Mouse (Mus musculus): ENCODE results near the gene Klhl3. TPM values are rescaled to one million over a fixed set of nuclear protein-coding genes. Genes with fewer than 3 reads are reported as not detected.

The Klhl3 gene
- polyA plus RNA-seq, 1 experiment from 2014 or later, result 1.8 TPM

DNA sequence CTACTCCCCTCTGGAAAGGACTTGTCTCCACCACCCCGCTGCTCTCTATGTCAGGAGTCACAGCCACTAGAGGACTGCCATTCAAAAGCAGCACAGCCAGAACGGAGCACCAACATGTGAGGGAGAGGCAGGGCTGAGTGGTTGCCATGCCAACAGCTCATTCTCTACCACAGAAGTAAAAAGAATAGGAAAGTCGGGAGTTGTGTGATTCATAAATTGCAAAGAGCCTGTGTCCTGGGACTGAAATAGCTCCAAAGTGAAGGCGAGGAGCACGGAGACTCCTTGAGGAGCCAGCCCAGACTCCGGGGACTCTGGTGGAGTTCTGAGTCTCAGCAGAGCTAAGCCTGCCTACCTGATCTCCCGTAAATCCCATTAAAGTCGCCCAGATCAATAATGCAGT, 22.7 kb downstream of the Klhl3 start:
- no peak overlapping the region for H3K9ac ChIP-seq (replicated peaks; ENCODE audit: low read length)
- H3K4me1 ChIP-seq (ENCODE audit: control insufficient read depth, insufficient read depth, low read length), result no peaks in the 10 kb centered on the region
- no peak overlapping the region for H3K4me3 ChIP-seq (ENCODE audit: low read depth, low read length)
- no peak overlapping the region for H3K4me2 ChIP-seq (ENCODE audit: low read depth, low read length)
- no peaks in the 10 kb centered on the region for H3K36me3 ChIP-seq (replicated peaks; ENCODE audit: control insufficient read depth, insufficient read depth, low read depth, low read length)
- H3K9me3 ChIP-seq (replicated peaks; ENCODE audit: control insufficient read depth, low read length), result no peaks in the 10 kb centered on the region
- ATAC-seq (replicated peaks; ENCODE audit: insufficient number of reproducible peaks, low FRiP score, low TSS enrichment, low read depth), result no peak
- 39% methylated on average over 8 of the region's 8 CpGs for WGBS
- peak; percentile 35 for DNase-seq (ENCODE audit: low spot score)
- no peaks in the 10 kb centered on the region for H3K27me3 ChIP-seq (ENCODE audit: control insufficient read depth, insufficient read depth, low read length)
- no peak overlapping the region for H3K27ac ChIP-seq (replicated peaks; ENCODE audit: low read depth, low read length)

DNA sequence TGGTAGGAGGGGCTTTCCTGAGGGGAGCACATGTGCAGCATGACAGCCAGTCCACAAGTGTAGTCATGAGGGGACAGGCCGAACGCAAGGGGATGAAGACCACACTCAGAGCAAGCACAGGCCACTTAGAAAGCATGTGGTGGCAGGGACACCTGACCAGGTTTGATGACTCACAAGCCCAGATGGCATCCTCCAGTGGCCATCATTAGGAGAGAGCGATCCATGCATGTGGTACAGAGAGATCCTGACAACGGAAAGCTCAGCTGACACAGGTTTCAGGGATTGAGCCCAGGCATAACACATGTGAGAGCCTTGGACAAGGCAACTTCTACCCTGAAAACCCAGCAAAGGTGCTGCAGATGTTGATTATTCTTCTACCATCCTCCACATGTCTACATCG, 29.0 kb downstream of the Klhl3 start:
- DNase-seq (ENCODE audit: low spot score), result no peak
- no peak overlapping the region for H3K4me2 ChIP-seq (ENCODE audit: low read depth, low read length)
- H3K9ac ChIP-seq (replicated peaks; ENCODE audit: low read length), result no peak overlapping the region
- no peaks in the 10 kb centered on the region for H3K4me1 ChIP-seq (ENCODE audit: control insufficient read depth, insufficient read depth, low read length)
- no peaks in the 10 kb centered on the region for H3K36me3 ChIP-seq (replicated peaks; ENCODE audit: control insufficient read depth, insufficient read depth, low read depth, low read length)
- no peaks in the 10 kb centered on the region for H3K27me3 ChIP-seq (ENCODE audit: control insufficient read depth, insufficient read depth, low read length)
- no peak overlapping the region for H3K4me3 ChIP-seq (ENCODE audit: low read depth, low read length)
- ATAC-seq (replicated peaks; ENCODE audit: insufficient number of reproducible peaks, low FRiP score, low TSS enrichment, low read depth), result no peak
- H3K27ac ChIP-seq (replicated peaks; ENCODE audit: low read depth, low read length), result no peak overlapping the region
- H3K9me3 ChIP-seq (replicated peaks; ENCODE audit: control insufficient read depth, low read length), result no peaks in the 10 kb centered on the region
- 93% methylated on average over 5 of the region's 5 CpGs for WGBS

DNA sequence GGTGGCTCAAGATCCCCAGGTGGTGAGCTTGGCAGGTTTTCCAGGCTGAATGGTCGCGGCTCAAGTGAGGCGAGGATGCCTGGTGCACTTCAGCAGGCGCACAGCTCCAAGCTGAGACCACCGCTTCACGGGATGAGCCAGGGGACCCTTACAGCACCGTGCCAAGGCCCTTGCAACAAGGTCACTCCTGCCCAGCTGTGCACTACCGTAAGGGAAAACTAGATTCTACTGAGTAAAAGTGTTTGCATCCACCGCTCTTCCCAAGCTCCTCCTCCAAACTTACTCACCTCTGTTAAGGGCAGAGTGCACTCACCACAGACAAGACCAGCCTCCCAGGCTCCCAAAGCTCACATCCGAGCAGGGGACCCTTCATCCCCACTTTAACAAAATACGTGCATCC, 29.9 kb downstream of the Klhl3 start:
- no peaks in the 10 kb centered on the region for H3K9me3 ChIP-seq (replicated peaks; ENCODE audit: control insufficient read depth, low read length)
- H3K27me3 ChIP-seq (ENCODE audit: control insufficient read depth, insufficient read depth, low read length), result no peaks in the 10 kb centered on the region
- no peaks in the 10 kb centered on the region for H3K4me1 ChIP-seq (ENCODE audit: control insufficient read depth, insufficient read depth, low read length)
- H3K4me2 ChIP-seq (ENCODE audit: low read depth, low read length), result no peak overlapping the region
- no peak overlapping the region for H3K9ac ChIP-seq (replicated peaks; ENCODE audit: low read length)
- H3K36me3 ChIP-seq (replicated peaks; ENCODE audit: control insufficient read depth, insufficient read depth, low read depth, low read length), result no peaks in the 10 kb centered on the region
- H3K4me3 ChIP-seq (ENCODE audit: low read depth, low read length), result no peak overlapping the region
- DNase-seq (ENCODE audit: low spot score), result no peak
- H3K27ac ChIP-seq (replicated peaks; ENCODE audit: low read depth, low read length), result no peak overlapping the region
- no peak for ATAC-seq (replicated peaks; ENCODE audit: insufficient number of reproducible peaks, low FRiP score, low TSS enrichment, low read depth)
- WGBS, result 81% methylated on average over 11 of the region's 11 CpGs

DNA sequence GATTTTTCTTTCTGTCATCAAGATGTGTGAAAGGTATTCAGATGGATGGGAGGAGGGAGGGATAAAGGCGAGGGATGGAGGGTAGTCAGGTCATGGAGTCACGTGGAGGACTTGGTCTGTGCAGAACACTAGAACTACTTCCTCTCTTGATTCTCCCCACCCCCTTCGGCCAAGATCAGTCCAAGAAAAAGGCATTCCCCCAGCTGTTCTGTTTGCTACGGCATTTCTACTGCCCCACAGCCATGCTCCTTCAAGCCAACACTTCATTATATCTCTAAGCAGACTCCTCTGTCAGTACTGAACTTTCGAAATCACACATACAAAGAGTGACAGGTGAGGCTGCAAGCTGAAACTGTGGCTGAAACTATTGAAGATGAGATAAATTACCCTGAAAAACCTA, 30.3 kb downstream of the Klhl3 start:
- no peak overlapping the region for H3K9ac ChIP-seq (replicated peaks; ENCODE audit: low read length)
- H3K9me3 ChIP-seq (replicated peaks; ENCODE audit: control insufficient read depth, low read length), result no peaks in the 10 kb centered on the region
- 61% methylated on average over 5 of the region's 5 CpGs for WGBS
- no peak overlapping the region for H3K4me3 ChIP-seq (ENCODE audit: low read depth, low read length)
- no peaks in the 10 kb centered on the region for H3K4me1 ChIP-seq (ENCODE audit: control insufficient read depth, insufficient read depth, low read length)
- H3K36me3 ChIP-seq (replicated peaks; ENCODE audit: control insufficient read depth, insufficient read depth, low read depth, low read length), result no peaks in the 10 kb centered on the region
- ATAC-seq (replicated peaks; ENCODE audit: insufficient number of reproducible peaks, low FRiP score, low TSS enrichment, low read depth), result no peak
- H3K27ac ChIP-seq (replicated peaks; ENCODE audit: low read depth, low read length), result no peak overlapping the region
- DNase-seq (ENCODE audit: low spot score), result no peak
- H3K4me2 ChIP-seq (ENCODE audit: low read depth, low read length), result no peak overlapping the region
- H3K27me3 ChIP-seq (ENCODE audit: control insufficient read depth, insufficient read depth, low read length), result no peaks in the 10 kb centered on the region

DNA sequence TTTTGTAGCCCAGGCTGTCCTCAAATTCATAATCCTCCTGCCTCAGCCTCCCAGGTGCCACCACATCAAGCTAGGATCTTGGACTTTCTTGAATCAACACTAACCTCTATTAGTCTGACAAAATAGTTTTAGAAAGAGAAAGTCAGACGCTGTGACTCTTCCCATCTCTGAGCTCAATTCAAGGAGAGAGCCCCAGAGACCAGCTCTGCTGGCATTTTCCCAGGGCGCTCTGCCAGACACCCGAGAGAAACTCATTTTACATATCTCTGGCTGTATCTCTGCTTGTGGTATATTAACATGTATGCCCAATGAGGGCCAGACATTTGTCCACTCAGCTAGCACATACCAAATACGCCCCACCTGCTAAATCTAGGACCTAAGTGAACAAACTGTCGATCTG, 35.0 kb downstream of the Klhl3 start:
- H3K27ac ChIP-seq (replicated peaks; ENCODE audit: low read depth, low read length), result no peak overlapping the region
- no peaks in the 10 kb centered on the region for H3K4me1 ChIP-seq (ENCODE audit: control insufficient read depth, insufficient read depth, low read length)
- DNase-seq (ENCODE audit: low spot score) (no peak), ATAC-seq (replicated peaks; ENCODE audit: insufficient number of reproducible peaks, low FRiP score, low TSS enrichment, low read depth) (no peak)
- no peak overlapping the region for H3K9ac ChIP-seq (replicated peaks; ENCODE audit: low read length)
- WGBS, result 85% methylated on average over 5 of the region's 5 CpGs
- H3K9me3 ChIP-seq (replicated peaks; ENCODE audit: control insufficient read depth, low read length), result no peaks in the 10 kb centered on the region
- no peaks in the 10 kb centered on the region for H3K36me3 ChIP-seq (replicated peaks; ENCODE audit: control insufficient read depth, insufficient read depth, low read depth, low read length)
- no peak overlapping the region for H3K4me3 ChIP-seq (ENCODE audit: low read depth, low read length)
- no peaks in the 10 kb centered on the region for H3K27me3 ChIP-seq (ENCODE audit: control insufficient read depth, insufficient read depth, low read length)
- H3K4me2 ChIP-seq (ENCODE audit: low read depth, low read length), result no peak overlapping the region

DNA sequence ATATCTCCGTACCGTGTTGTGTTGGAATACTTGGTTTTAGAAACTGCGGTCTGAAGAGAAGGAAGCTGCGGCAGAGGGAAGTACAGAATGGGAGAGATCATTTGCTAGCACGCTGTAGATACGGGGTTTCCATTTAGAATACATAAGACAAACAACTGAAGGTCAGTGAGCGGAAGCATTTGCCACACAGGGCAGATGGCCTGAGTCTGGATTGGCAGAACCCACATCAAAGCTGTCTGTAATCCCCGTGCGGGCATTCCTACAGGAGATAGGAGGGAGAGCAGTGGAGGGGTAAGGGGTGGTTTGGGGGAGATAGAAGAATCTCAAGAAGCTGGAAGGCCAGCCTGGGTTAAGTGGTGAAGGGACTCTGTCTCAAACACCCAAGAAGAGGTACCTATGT, 38.5 kb downstream of the Klhl3 start:
- ATAC-seq (replicated peaks; ENCODE audit: insufficient number of reproducible peaks, low FRiP score, low TSS enrichment, low read depth), result no peak
- WGBS, result 87% methylated on average over 9 of the region's 9 CpGs

DNA sequence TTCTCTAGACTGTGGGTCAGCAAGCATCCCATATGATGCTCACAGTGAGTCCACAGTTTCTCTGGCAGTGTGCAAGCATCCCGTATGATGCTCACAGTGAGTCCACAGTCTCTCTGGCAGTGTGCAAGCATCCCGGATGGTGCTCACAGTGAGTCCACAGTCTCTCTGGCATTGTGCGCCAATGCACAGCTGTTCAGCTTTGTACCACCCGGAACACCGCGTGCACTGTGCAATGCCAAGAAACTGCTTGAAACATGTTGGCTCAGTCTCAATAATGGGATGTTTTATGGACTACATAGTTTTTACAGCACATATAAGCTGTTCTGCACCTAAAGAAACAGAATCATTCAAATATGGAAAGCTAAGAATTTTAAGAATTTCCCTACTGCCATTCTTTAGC, 38.9 kb downstream of the Klhl3 start:
- Histone ChIP-seq H3K4me1 (ENCODE audit: control insufficient read depth, insufficient read depth, low read length) (no peaks in the 10 kb centered on the region), H3K9ac (replicated peaks; ENCODE audit: low read length) (no peak overlapping the region), H3K4me3 (ENCODE audit: low read depth, low read length) (no peak overlapping the region), H3K27me3 (ENCODE audit: control insufficient read depth, insufficient read depth, low read length) (no peaks in the 10 kb centered on the region), H3K36me3 (replicated peaks; ENCODE audit: control insufficient read depth, insufficient read depth, low read depth, low read length) (no peaks in the 10 kb centered on the region), H3K4me2 (ENCODE audit: low read depth, low read length) (no peak overlapping the region), H3K27ac (replicated peaks; ENCODE audit: low read depth, low read length) (no peak overlapping the region), H3K9me3 (replicated peaks; ENCODE audit: control insufficient read depth, low read length) (no peaks in the 10 kb centered on the region)
- ATAC-seq (replicated peaks; ENCODE audit: insufficient number of reproducible peaks, low FRiP score, low TSS enrichment, low read depth) (no peak), DNase-seq (ENCODE audit: low spot score) (no peak)
- WGBS, result 91% methylated on average over 6 of the region's 6 CpGs

More for the DNA sequence above, 38.5 kb downstream of the Klhl3 start:
- Histone ChIP-seq H3K27ac (replicated peaks; ENCODE audit: low read depth, low read length) (no peak overlapping the region), H3K9me3 (replicated peaks; ENCODE audit: control insufficient read depth, low read length) (no peaks in the 10 kb centered on the region), H3K4me2 (ENCODE audit: low read depth, low read length) (no peak overlapping the region), H3K36me3 (replicated peaks; ENCODE audit: control insufficient read depth, insufficient read depth, low read depth, low read length) (no peaks in the 10 kb centered on the region), H3K27me3 (ENCODE audit: control insufficient read depth, insufficient read depth, low read length) (no peaks in the 10 kb centered on the region), H3K4me3 (ENCODE audit: low read depth, low read length) (no peak overlapping the region), H3K4me1 (ENCODE audit: control insufficient read depth, insufficient read depth, low read length) (no peaks in the 10 kb centered on the region), H3K9ac (replicated peaks; ENCODE audit: low read length) (no peak overlapping the region)
- no peak for DNase-seq (ENCODE audit: low spot score)

DNA sequence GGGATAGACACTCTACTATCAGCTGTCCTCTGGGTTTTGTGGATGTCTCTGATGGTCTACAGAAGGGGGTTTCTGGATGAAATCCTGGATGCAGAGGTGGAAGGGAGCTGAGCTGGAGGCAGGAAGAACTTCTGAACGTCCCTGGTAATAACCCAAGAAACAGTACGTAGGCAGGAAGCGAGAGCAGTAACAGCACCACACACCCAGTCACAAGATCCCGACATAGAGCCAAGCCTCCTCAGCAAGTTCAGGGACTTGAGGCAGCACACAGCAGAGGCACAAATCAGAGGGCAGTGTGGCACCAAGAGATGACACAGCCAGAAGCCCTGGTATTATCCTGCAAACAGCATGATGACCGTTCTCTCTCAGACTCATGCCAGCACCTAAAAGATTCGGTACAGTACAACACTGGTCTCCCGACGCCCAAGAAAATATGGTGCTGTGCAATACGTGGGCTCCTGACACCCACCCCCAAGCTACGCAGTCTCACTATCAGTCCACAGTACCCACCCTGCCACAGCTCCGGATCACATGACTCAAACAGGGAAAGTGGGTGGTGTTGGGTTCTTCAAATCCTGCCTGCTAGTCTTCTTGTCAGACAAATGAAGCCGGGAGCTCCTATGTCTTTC, 40.0 kb downstream of the Klhl3 start:
- Histone ChIP-seq H3K9me3 (replicated peaks; ENCODE audit: control insufficient read depth, low read length) (no peaks in the 10 kb centered on the region), H3K27ac (replicated peaks; ENCODE audit: low read depth, low read length) (no peak overlapping the region), H3K9ac (replicated peaks; ENCODE audit: low read length) (no peak overlapping the region), H3K36me3 (replicated peaks; ENCODE audit: control insufficient read depth, insufficient read depth, low read depth, low read length) (no peaks in the 10 kb centered on the region), H3K4me2 (ENCODE audit: low read depth, low read length) (no peak overlapping the region), H3K4me1 (ENCODE audit: control insufficient read depth, insufficient read depth, low read length) (no peaks in the 10 kb centered on the region), H3K27me3 (ENCODE audit: control insufficient read depth, insufficient read depth, low read length) (no peaks in the 10 kb centered on the region), H3K4me3 (ENCODE audit: low read depth, low read length) (no peak overlapping the region)
- ATAC-seq (replicated peaks; ENCODE audit: insufficient number of reproducible peaks, low FRiP score, low TSS enrichment, low read depth), result no peak
- no peak for DNase-seq (ENCODE audit: low spot score)
- 84% methylated on average over 12 of the region's 12 CpGs for WGBS

Data from embryonic facial prominence, embryonic 11.5 days (tissue).